Mouse (Mus musculus) intestine, embryonic 16.5 days (tissue): ENCODE measurements around the gene Tulp2. TPM values are rescaled to one million over a fixed set of nuclear protein-coding genes. Genes with fewer than 3 reads are reported as not detected.
A peak's percentile ranks its signal among the peaks of the same experiment; 100 is the strongest.

Source experiments
- ATAC-seq: fragments of 200-750 bp; cut with Nextera tagmentation; 2 replicates; pipeline ENCODE4 v1.8.0; 2017; ENCODE audit warnings: moderate TSS enrichment, moderate library complexity
- H3K27ac ChIP-seq: fragments of 300-500 bp; sonication (generic); 2 replicates; pipeline ENCODE4 v1.5.1; 2014; ENCODE audit warnings: mild to moderate bottlenecking, low read length
- H3K27me3 ChIP-seq: fragments of 300-500 bp; sonication (generic); replicated peaks from 2 replicates; pipeline ENCODE4 v1.6.1; 2014; ENCODE audit warnings: low read length, control low read depth, mixed read lengths; ENCODE audit not compliant: control insufficient read depth, insufficient read depth
- H3K36me3 ChIP-seq: fragments of 300-500 bp; sonication (generic); 2 replicates; pipeline ENCODE4 v1.6.1; 2014; ENCODE audit warnings: low read length, control low read depth; ENCODE audit not compliant: control insufficient read depth, insufficient read depth
- H3K4me1 ChIP-seq: fragments of 300-500 bp; sonication (generic); 2 replicates; pipeline ENCODE4 v1.6.1; 2014; ENCODE audit warnings: low read length, control low read depth, mixed read lengths; ENCODE audit not compliant: control insufficient read depth, insufficient read depth
- H3K4me2 ChIP-seq: fragments of 300-500 bp; sonication (generic); 2 replicates; pipeline ENCODE4 v1.6.1; 2014; ENCODE audit warnings: low read depth, low read length, control low read depth
- H3K4me3 ChIP-seq: fragments of 300-500 bp; sonication (generic); 2 replicates; pipeline ENCODE4 v1.5.1; 2014; ENCODE audit warnings: mild to moderate bottlenecking, low read length
- H3K9ac ChIP-seq: fragments of 300-500 bp; sonication (generic); 2 replicates; pipeline ENCODE4 v1.6.1; 2014; ENCODE audit warnings: low read depth, low read length
- H3K9me3 ChIP-seq: fragments of 300-500 bp; sonication (generic); 2 replicates; pipeline ENCODE4 v1.6.1; 2016; ENCODE audit warnings: low read length, control low read depth; ENCODE audit not compliant: control insufficient read depth
- WGBS: fragments of 180-500 bp; shearing (Covaris S2); extraction: QIAGEN DNeasy Blood & Tissue Kit; methylation state at CpG from one replicate; pipeline ENCODE4 v1.1.7; 2014; 5-methylcytosine and 5-hydroxymethylcytosine counted together
- polyA plus RNA-seq: library from polyadenylated mRNA; unstranded; fragments of >200 nt; fragmentation: Nextera tagmentation; extraction: Ambion mirVana; gene quantifications from 2 replicates; pipeline ENCODE4 v1.2.1, GENCODE M21; 2015

Gene Tulp2
- polyA plus RNA-seq, 1 experiment from 2014 or later: 0.93 TPM

GRCm38 (mm10) chr7:45465112-45465511, 16.6 kb upstream of the Tulp2 start:
- no peak overlapping the region for H3K4me3 ChIP-seq
- H3K4me1 ChIP-seq: peaks cover 33% of the 10 kb centered on the region
- H3K4me2 ChIP-seq: peak overlapping the region; percentile 64; the same call in 1 of the 2 replicates
- no peak for ATAC-seq
- no peak overlapping the region for H3K27ac ChIP-seq
- no peaks in the 10 kb centered on the region; the same call in 1 of the 2 replicates for H3K36me3 ChIP-seq
- no peak overlapping the region for H3K9ac ChIP-seq
- H3K9me3 ChIP-seq: no peaks in the 10 kb centered on the region
- H3K27me3 ChIP-seq: no peaks in the 10 kb centered on the region
- WGBS: 90% methylated on average over 12 of the region's 12 CpGs

GRCm38 (mm10) chr7:45465549-45465948, 16.1 kb upstream of the Tulp2 start:
- Histone ChIP-seq H3K27ac (no peak overlapping the region; the same call in 1 of the 2 replicates), H3K9ac (peak overlapping the region; percentile 88), H3K9me3 (no peaks in the 10 kb centered on the region), H3K4me3 (peak overlapping the region; percentile 85), H3K4me2 (peak overlapping the region; percentile 64), H3K4me1 (peaks cover 29% of the 10 kb centered on the region), H3K36me3 (no peaks in the 10 kb centered on the region; the same call in 1 of the 2 replicates), H3K27me3 (no peaks in the 10 kb centered on the region)
- no peak for ATAC-seq
- WGBS: 71% methylated on average over 9 of the region's 9 CpGs

DNA sequence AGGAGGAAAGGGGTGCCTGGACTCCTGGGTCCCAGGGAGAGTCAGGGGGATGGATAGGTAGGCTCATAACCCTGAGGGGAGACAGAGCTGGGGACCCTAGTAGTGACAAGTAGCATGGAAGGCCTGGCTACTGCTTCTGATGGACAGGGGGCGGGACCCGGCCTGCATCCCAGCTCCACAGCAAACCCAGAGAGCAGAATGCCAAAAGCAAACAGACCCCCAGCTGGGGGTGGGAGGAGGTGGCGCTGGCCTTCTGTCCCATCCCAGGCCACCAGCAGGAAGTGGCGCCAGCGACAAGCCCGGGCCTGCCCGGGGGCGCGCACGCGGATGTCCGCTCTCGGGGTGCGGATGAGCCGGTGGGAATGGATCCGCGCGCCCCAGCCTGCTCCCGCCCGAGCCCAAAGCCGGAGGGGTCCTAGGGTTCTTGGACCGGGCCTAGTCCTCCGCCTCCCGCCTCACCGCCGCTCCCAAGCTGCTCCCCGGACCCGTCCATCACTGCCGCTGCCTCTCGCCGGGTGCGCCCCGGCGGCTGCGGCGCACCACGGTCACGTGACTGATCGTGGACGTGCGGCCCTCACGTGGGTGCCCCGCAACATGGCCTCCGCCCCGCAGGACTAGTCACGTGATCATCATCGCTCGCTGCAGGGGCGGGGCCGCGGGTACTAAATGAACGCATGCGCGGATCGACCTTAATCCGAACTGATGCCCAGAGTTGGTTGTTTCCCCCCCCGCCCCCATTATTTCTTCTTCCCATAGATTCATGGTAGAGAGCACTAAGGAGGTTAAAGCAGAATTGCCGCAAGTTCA, 15.2 kb upstream of the Tulp2 start, which contains the start of gene Bax:
Gene Bax (minus strand): TSS at position 616 of the 807 bp plus-strand sequence.
- Histone ChIP-seq H3K27me3 (no peaks in the 10 kb centered on the region), H3K4me3 (peak within 1 kb of the TSS; percentile 85), H3K4me2 (peak within 1 kb of the TSS; percentile 64), H3K4me1 (peaks cover 21% of the 10 kb centered on the region), H3K9ac (peak within 1 kb of the TSS; percentile 88), H3K9me3 (no peaks in the 10 kb centered on the region), H3K36me3 (no peaks in the 10 kb centered on the region; the same call in 1 of the 2 replicates), H3K27ac (peak within 1 kb of the TSS; percentile 52)
- under 1% methylated on average over 58 of the region's 58 CpGs for WGBS
- peak; percentile 77 for ATAC-seq

GRCm38 (mm10) chr7:45467090-45467670, 14.5 kb upstream of the Tulp2 start:
- H3K27me3 ChIP-seq: no peaks in the 10 kb centered on the region
- peak overlapping the region; percentile 88 for H3K9ac ChIP-seq
- H3K36me3 ChIP-seq: no peaks in the 10 kb centered on the region; the same call in 1 of the 2 replicates
- no peaks in the 10 kb centered on the region for H3K9me3 ChIP-seq
- no peak overlapping the region for H3K27ac ChIP-seq
- 34% methylated on average over 7 of the region's 7 CpGs for WGBS
- H3K4me2 ChIP-seq: peak overlapping the region; percentile 57
- peak; percentile 15; the same call in 1 of the 2 replicates for ATAC-seq
- H3K4me3 ChIP-seq: peak overlapping the region; percentile 85
- peaks cover 15% of the 10 kb centered on the region for H3K4me1 ChIP-seq

DNA sequence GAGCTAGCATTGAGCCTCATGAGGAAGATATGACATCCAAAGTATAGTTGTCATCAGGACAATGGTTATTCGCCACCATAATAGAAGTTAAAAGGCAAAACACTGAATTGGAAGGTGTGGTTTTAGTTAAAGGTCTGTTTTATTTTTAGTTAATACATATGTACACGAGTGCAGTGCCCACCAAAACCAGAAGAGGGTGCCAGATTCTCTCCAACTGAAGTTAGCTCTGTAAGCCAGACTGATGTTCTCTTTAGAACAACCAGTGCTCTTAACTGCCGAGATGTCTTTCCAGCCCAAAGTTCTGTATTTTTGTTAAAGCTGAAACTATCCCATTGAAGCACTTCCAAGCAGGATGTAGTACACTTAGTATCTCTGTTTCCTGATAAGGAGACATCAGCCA, 10.8 kb upstream of the Tulp2 start:
- Histone ChIP-seq H3K9me3 (no peaks in the 10 kb centered on the region), H3K4me3 (no peak overlapping the region), H3K9ac (no peak overlapping the region), H3K4me1 (peaks cover 6% of the 10 kb centered on the region), H3K27ac (no peak overlapping the region), H3K27me3 (no peaks in the 10 kb centered on the region), H3K36me3 (no peaks in the 10 kb centered on the region), H3K4me2 (no peak overlapping the region)
- no peak for ATAC-seq
- WGBS: 10% methylated on average over 3 of the region's 3 CpGs

DNA sequence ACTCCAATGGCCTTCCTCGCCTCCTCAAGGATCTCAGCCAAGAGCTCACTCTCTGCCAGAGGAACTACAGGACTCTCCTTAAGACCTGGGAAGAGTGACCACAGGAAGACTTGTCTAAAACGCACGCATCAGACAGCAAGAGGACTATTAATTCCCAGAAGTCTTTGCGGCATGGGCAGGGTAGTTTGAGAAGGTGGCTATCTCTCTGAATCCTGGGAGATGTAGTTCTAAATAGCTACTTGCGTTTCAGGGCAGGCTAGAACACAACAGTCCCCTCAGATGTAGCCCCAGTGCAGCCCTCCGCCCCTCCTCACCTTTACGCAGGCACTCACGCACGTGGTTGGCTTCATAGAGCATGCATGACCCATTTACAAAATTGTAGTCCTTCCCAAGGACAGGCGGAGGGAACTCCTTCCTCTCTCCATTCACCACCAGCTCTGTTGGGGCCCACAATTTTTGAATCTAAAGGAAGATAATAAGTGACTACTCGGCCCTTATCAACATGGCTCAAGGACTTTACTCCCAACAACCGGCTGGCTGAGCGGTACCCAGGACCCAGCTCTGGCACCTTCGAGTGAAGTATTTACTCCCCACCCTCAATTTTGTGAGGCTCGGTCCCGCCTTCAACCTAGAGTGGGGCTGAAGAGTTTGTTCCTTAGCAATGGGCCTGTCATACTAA, 6.2 kb upstream of the Tulp2 start:
- 56% methylated on average over 16 of the region's 16 CpGs for WGBS
- Histone ChIP-seq H3K4me2 (peak overlapping the region; percentile 45), H3K27me3 (no peaks in the 10 kb centered on the region), H3K9me3 (no peaks in the 10 kb centered on the region), H3K9ac (peak overlapping the region; percentile 58), H3K36me3 (no peaks in the 10 kb centered on the region), H3K27ac (peak overlapping the region; percentile 76), H3K4me3 (peak overlapping the region; percentile 30), H3K4me1 (no peaks in the 10 kb centered on the region)
- peak; percentile 79 for ATAC-seq

GRCm38 (mm10) chr7:45476453-45476852, 5.2 kb upstream of the Tulp2 start:
- Histone ChIP-seq H3K9ac (no peak overlapping the region), H3K36me3 (no peaks in the 10 kb centered on the region), H3K27me3 (no peaks in the 10 kb centered on the region), H3K9me3 (no peaks in the 10 kb centered on the region), H3K27ac (no peak overlapping the region), H3K4me1 (no peaks in the 10 kb centered on the region), H3K4me3 (no peak overlapping the region), H3K4me2 (no peak overlapping the region)
- ATAC-seq: no peak
- WGBS: 39% methylated on average over 1 of the region's 1 CpGs

GRCm38 (mm10) chr7:45477003-45477402, 4.7 kb upstream of the Tulp2 start:
- H3K4me2 ChIP-seq: no peak overlapping the region
- H3K9me3 ChIP-seq: no peaks in the 10 kb centered on the region
- H3K4me1 ChIP-seq: no peaks in the 10 kb centered on the region
- H3K9ac ChIP-seq: no peak overlapping the region
- H3K27ac ChIP-seq: no peak overlapping the region
- peak; percentile 18; the same call in 1 of the 2 replicates for ATAC-seq
- H3K4me3 ChIP-seq: no peak overlapping the region
- WGBS: 2% methylated on average over 3 of the region's 3 CpGs
- H3K27me3 ChIP-seq: no peaks in the 10 kb centered on the region
- no peaks in the 10 kb centered on the region for H3K36me3 ChIP-seq

DNA sequence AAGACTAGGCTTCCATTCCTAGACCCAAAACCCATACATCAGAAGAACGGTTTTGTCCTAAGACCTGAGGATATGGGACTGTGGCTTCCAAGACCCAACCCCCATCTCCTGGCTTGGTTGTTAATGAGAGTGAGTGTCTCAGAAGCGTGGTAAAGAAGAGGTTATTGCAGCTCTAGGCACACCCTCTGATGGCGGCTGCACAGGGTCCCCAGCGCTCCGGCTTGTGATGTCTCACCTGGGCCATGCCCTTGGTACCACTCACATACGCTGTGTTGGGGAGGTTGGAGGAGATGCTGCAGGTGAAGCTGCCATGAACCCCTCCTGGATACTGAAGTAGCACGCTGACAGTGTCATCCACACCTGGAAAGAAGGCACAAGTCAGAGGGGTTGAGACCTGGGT, 2.9 kb upstream of the Tulp2 start:
- no peak overlapping the region for H3K4me2 ChIP-seq
- no peak overlapping the region for H3K4me3 ChIP-seq
- no peaks in the 10 kb centered on the region for H3K4me1 ChIP-seq
- no peaks in the 10 kb centered on the region for H3K9me3 ChIP-seq
- no peaks in the 10 kb centered on the region for H3K36me3 ChIP-seq
- 92% methylated on average over 7 of the region's 7 CpGs for WGBS
- no peak overlapping the region for H3K27ac ChIP-seq
- no peak for ATAC-seq
- no peak overlapping the region for H3K9ac ChIP-seq
- H3K27me3 ChIP-seq: no peaks in the 10 kb centered on the region
